Mouse (Mus musculus) common myeloid progenitor, adult 5-6 weeks (primary cell): ENCODE results near the gene Hist1h3g. TPM values are rescaled to one million over a fixed set of nuclear protein-coding genes. Genes with fewer than 3 reads are reported as not detected.
"Not testable (repeated sequence)": the region's sequence is repeated elsewhere in the genome, so short reads cannot be mapped to it uniquely, and the experiment has no call there.

Source experiments
- ATAC-seq: replicated peaks from 2 replicates; pipeline ENCODE4 v1.8.0; 2016; ENCODE audit warnings: low read depth, mild to moderate bottlenecking, moderate TSS enrichment, inconsistent platforms; ENCODE audit not compliant: poor library complexity, severe bottlenecking
- total RNA-seq: library from RNA; stranded (forward); fragments of 200-1000, 187-1606 nt; gene quantifications from 2 replicates; pipeline ENCODE4 v1.2.3, GENCODE M21; 2017

The Hist1h3g gene
- total RNA-seq, 1 experiment from 2014 or later = 205 TPM

DNA sequence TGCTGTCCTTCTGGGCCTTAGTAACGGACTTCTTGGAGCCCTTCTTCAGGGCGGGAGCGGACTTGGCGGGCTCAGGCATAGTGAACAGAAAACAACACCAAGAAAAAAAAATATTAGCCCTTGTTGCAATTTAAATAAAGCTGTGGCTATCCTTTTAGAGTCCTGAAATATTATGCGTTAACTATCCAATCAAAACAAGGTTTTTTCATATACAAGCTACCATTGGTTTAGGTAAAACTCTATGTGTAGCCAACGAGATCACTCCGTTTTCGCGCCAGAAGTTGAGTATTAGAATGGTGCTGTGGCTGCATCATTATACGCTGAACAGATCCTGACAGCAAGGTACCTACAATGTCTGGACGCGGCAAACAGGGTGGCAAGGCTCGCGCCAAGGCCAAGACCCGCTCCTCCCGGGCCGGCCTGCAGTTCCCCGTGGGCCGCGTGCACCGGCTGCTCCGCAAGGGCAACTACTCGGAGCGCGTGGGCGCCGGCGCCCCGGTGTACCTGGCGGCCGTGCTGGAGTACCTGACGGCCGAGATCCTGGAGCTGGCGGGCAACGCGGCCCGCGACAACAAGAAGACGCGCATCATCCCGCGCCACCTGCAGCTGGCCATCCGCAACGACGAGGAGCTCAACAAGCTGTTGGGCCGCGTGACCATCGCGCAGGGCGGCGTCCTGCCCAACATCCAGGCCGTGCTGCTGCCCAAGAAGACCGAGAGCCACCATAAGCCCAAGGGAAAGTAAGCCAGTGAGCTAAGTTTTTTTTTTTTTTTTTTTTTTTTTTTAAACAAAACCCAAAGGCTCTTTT, 1.5 kb upstream of the Hist1h3g start, which contains the start of gene Hist1h2af:
Gene Hist1h2af (plus strand): TSS at position 347 of the 808 bp plus-strand sequence.
- peak; percentile 42 for ATAC-seq

DNA sequence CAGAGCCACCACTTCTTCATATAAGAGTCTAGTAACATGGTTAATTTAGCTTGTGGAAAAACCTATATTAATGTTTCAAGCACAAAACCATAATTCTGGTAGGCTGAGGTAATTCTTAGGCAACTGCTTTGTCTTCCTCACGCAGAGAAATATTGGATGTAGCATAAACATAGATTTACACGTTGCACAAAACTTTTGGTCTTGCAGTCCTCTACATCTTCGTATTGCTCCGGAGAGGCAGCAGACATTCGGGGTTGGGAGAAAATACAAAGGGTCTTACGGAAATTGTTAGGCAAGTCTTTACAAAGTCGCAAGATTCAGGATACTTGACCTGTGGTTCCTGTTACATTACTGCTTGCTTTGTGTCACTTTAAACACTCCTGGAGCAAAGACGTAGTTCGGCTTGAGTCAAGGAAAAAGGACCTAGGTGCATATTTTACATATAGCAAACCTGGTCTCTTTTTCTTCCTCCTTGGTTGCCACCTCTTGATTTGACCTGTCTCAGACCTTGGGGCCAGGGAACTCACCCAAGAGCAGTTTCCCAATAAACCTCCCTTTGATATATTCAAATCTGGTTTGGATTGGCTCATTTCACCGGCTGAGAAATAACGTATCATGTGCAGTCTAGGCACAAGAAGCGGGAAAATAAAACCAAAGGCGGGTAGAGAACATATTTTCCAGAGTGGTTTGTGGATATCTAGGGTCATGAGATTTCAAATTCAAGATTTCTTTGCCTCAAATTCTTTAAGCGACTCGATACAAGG, 672 bp upstream of the Hist1h3g start:
- 0 out of 2 replicates have a peak, but pooled peaks have one; percentile 2 for ATAC-seq

DNA sequence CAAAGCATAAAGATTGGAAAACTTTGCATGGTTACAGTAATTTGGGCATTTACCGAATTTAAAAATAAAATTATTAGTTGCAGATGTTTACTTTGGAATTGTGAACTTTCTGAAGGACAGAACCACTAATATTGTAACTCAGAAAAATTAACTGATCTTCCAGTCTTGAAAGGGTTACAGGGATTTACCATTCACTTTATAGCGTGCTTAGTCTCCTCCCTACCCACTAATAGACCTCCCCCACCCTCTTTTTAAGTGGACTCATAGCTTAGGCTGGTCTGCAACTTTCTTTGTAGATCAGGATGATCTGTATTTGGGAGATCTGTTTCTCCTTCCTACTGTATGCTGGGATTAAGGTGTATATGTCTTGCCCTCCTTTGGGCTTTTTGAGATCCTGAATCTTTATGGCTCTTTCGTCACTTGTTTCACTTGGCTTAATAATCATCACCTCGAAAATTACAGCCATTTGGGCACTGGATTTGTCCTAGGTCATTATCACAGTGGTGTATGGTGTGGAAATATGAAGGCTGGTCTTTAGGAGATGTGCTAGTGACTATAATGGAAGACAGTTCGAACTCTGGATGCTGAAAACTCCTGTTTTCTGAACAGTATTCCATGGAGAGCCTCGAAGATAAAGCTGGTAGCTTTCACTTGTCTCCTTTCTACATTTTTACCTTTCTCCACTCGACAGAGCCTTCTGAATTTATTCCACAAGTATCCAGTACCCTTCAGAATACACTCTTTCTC, 1.0 kb downstream of the Hist1h3g start:
- ATAC-seq = no peak

DNA sequence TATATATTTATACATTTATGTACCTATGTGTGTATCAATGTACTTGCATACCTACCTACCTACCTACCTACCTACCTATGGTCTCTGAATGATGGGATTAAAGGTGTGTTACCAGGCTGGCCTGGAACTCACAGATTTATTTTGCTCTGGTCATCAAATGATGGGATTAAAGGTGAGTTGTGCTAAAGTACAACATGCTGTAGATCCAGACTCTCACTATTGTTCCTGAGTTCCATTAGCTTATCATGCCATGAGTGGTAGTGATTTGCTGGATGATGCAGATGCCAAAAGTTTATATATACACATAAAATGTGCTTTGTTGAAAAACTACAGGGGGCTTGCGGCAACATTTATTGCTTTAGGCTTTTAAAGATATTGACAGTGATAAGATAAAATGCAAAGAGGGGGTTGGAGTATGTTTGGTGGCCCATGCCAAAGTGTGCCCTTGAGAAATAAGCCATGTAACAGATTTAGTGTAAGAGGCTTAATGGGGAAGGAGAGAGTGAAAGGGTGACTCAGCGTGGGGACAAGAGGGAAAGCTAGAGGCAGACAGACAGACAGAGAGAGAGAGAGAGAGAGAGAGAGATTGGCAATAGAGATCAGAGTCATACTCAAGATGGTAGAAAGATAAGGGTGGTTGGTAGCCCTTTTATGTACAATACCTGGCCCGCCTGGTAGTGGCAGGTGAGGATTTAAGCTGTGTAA, 1.9 kb downstream of the Hist1h3g start:
- no peak for ATAC-seq

DNA sequence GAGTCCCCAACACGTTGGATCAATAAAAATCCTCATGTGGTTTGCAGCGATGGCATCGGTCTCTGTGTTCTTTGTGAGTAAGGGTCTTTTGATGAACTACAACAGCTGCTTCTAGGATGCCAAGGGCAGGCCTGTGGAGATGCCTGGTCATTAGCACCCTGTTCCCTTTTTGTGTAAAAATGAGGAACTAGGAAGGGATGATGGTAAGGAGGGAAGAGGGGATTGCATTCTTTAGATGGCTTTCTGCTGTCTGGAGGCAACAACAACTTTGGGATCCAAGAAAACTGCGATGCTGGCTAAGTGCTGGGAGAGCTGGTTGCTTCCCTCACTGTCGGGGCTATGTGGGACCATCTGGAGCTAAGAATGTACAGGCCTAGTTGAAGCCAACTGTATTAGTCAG, 3.0 kb downstream of the Hist1h3g start:
- no peak for ATAC-seq

DNA sequence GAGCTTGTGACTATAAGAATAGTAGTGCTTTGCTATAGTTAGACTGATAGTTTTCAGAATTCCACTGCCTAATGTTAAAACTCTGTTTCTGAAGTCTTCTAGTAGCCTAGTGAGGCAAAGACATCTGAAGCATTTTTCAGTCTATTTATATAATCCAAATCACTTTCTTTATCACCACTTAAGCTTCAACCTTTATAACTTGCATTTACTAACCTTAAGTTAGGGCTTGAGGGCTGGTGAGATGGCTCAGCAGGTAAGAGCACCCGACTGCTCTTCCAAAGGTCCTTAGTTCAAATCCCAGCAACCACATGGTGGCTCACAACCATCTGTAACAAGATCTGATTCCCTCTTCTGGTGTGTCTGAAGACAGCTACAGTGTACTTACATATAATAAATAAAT, 4.6 kb downstream of the Hist1h3g start:
- not testable (repeated sequence) for ATAC-seq

DNA sequence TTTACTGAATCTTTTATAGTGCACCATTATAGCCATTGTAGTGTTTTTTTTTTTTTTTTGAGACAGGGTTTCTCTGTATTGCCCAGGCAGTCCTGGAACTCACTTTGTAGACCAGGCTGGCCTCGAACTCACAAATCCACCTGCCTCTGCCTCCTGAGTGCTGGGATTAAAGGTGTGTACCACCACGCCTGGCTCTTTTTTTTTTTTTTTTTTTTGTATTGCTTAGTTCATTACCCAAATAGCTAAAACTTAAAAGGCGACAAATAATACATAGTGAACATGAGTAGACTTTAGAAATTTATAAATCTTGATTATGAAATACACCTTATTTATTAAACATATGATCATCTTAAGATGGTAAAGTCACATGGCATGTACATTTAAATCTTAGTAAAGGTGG, 6.3 kb downstream of the Hist1h3g start:
- ATAC-seq = no peak

DNA sequence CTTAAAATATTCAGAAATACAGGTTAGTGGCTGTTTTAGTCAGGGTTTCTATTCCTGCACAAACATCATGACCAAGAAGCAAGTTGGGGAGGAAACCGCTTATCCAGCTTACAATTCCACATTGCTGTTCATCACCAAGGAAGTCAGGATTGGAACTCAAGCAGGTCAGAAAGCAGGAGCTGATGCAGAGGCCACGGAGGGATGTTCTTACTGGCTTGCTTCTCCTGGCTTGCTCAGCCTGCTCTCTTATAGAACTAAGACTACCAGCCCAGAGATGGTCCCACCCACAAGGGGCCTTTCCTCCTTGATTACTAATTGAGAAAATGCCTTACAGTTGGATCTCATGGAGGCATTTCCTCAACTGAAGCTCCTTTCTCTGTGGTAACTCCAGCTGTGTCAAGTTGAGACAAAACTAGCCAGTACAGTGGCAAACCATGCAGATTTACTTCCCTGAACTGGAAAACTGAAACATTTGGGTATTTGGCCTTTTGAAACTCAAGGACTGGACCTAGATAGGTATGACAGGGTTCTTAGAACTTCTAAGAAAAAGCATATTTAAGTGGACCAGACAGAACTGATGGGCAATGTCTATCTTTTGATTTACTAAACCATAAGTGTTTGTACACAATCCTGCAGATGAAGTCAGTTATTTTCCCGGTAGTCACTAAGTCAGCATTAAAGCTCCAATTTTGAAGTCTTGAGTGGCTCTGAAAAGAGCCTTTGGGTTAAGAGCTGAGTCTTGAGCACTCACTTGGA, 7.2 kb downstream of the Hist1h3g start:
- not testable (repeated sequence) for ATAC-seq

DNA sequence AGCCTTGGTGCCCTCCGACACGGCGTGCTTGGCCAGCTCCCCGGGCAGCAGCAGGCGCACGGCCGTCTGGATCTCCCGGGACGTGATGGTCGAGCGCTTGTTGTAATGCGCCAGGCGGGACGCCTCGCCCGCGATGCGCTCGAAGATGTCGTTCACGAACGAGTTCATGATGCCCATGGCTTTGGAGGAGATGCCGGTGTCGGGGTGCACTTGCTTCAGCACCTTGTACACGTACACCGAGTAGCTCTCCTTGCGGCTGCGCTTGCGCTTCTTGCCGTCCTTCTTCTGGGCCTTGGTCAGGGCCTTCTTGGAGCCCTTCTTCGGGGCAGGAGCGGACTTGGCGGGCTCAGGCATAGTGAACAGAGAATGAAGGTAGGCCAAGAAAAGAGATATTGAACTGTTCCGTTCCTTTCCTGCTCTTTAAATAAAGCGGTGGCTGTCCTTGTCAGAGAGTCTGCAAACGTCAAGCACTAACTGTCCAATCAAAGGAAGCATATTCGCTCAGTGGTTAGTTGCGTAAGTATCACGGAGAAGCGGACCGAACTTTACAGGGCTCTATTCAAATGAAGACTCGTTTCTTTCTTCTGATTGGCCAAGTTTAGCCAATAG, 7.9 kb downstream of the Hist1h3g start, which contains the start of gene Hist1h2bh:
Gene Hist1h2bh (minus strand): TSS at position 394 of the 609 bp plus-strand sequence.
- ATAC-seq = peak; percentile 84

DNA sequence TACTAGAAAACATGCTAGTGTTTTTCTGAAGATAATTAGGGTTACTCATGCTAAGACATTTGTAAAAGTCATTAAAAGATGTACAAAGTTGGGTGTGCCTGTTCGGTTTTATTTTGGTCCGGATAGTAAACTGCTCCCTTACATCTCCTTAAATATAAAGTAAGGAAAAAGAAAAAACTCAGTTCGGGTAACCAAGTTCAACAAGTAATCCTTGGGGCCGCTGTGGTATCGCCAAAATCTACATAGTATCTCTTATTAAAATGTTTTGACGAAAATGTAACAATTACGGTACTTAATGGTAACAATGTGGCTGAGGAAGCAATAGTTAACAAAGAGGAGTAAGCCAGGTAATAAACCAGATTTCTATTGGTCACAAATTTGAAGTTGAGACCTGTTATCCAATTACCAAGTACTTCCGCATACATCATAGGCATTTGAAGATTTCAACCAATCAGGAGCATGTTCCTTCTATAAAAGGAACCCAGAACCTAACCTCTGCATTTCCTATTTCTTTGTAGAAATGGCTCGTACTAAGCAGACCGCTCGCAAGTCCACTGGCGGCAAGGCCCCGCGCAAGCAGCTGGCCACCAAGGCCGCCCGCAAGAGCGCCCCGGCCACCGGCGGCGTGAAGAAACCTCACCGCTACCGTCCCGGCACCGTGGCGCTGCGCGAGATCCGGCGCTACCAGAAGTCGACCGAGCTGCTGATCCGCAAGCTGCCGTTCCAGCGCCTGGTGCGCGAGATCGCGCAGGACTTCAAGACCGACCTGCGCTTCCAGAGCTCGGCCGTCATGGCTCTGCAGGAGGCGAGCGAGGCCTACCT, 9.0 kb downstream of the Hist1h3g start, which contains the start of gene Hist1h3f:
Gene Hist1h3f (plus strand): TSS at position 88 of the 822 bp plus-strand sequence.
- peak; percentile 81 for ATAC-seq

DNA sequence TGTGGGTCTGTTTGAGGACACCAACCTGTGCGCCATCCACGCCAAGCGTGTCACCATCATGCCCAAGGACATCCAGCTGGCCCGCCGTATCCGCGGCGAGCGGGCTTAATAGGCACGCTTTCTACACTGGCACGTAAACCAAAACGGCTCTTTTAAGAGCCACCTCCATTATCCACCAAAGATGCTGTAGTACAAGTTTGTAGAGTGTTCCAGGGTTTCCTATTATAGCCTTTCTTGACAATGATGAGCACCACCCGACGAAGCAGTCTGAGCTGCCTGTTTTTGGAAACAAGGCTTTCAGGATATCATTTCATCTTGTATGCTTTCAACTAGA, 9.5 kb downstream of the Hist1h3g start:
- ATAC-seq = peak; percentile 33

DNA sequence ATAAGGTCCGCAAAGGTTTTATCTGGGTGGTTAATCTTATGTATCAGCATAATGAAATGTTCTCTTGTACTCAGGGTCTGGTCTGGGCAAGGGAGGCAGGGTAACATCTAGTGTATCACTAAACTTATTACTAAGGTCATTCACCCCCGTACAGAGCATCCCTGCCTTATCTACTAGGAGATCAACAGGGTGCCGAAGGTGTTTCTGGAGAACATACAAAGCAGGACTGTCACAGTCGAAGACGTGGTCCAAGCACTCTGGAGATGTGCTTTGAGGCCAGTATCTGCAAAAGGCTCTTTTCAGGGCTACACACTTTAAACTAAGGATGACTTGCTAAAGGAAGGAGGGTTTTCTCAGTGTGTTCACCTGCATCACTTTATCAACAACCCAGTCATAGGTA, 11.5 kb downstream of the Hist1h3g start:
- no peak for ATAC-seq

DNA sequence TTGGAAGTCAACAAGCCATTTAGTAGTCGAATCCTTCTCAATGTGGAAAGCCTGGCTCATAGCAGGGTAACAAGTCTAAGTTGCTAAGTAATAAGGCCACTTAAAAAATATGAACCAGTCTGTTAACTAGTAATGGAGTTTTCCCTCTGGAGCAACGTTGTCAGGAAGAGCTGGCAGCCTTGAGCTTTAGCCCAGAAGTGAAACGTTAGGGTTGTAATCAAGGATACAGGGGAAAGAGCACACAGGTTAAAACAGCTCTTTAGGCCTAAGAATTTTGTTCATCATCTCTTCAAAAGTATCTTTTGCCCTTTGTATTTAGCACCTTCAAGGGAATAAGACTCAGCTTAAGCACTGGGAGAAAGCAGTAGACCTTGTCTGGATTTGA, 15.5 kb downstream of the Hist1h3g start:
- no peak for ATAC-seq

DNA sequence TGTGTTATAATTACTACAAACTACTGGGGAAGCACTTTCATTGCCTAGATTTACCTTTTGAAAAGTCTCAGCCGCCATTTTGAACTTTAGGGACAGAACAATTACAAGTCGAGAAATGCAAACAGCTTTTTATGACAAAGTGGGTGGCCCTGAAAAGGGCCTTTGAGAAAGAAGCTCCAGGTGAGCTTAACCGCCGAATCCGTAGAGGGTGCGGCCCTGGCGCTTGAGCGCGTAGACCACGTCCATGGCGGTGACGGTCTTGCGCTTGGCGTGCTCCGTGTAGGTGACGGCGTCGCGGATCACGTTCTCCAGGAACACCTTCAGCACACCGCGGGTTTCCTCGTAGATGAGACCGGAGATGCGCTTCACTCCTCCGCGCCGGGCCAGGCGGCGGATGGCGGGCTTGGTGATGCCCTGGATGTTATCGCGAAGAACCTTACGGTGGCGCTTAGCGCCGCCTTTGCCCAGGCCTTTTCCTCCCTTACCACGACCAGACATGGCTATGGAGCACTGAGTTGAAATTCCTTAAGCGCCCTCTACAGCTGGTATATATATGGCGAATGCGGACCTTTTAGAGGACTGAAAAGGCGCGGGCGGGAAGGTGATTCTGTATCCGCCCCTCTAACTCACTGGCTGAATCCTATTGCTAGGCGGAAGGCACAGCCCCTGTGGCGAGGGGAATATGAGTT, 16.1 kb downstream of the Hist1h3g start, which contains the start of gene Hist1h4f:
Gene Hist1h4f (minus strand): TSS at position 503 of the 689 bp plus-strand sequence.
- peak; percentile 60 for ATAC-seq

DNA sequence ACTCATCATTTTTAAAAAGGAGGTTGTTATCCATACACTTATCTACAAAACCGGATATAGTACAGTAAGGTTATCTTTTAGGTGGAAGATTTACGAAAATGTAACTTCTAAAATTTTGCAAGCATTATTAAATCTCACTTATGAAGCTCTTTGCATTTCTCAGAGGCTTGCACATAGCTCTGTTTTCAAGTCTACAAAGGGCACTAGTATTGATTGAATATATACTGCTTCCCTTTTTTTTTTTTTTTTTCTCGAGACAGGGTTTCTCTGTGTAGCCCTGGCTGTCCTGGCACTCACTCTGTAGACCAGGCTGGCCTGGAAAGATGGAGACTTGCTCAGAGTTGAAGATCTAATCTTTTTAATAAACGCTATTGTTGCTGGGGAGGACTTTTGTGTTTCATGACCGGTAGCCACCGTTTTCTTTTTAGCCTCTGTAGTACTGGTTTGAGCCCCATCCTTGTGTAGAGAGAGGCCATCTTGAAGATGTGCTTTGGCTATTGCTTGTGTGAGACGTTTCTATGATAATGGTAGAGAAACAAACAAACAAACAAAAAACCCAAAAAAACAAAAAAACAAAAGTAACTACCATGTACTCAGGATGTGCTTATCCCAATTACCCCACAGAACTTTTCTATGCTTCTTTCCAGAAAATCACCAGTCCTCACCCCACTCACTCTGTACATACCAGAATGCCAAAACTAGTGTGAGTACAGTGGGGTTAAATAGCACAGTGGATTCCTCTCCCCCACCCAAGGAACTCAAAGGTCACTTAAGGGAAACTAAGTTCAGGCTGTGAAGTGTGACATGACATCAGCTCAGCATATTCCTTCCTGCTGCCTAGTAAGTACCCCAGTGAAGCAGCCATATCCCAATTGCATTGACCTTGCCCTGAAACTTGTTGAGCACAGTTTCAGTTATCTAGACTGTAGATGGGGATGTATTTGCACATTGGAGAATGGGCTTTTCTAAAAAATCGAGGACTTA, 17.0 kb downstream of the Hist1h3g start:
- ATAC-seq = no peak

DNA sequence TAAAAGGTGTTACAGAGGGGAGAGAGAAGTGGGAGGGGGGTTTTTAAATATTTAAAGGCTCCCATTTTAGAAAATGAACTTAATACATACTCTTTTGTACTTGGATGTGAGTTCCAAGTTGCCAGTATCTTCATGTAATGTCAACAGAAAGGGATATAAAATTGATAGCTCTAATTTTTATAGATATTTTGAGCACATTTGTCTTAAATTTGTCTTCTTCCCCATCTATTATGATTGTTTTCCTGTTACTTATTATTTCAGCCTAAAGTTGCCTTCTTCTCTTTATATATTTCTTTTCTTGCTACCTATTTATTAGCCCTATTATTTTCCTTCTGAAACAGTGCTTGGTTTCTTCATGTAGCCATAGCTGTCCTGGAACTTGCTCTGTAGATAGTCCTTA, 17.7 kb downstream of the Hist1h3g start, which contains the start of gene Hist1h1d:
Gene Hist1h1d (plus strand): TSS at position 301 of the 400 bp plus-strand sequence.
- ATAC-seq = no peak
